Mouse (Mus musculus) neutrophil, adult 5-6 weeks (primary cell): ENCODE results near the gene Akirin1. TPM values are rescaled to one million over a fixed set of nuclear protein-coding genes. Genes with fewer than 3 reads are reported as not detected.

Experiments
- ATAC-seq: fragments of 151-379, 151-347 bp; 2 replicates; pipeline ENCODE4 v1.8.0; 2017; ENCODE audit warnings: mild to moderate bottlenecking, moderate TSS enrichment; ENCODE audit not compliant: insufficient number of reproducible peaks, poor library complexity, low FRiP score, severe bottlenecking; ENCODE audit errors: extremely low read depth
- total RNA-seq: library from RNA; stranded (forward); fragments of 200-1000 nt; gene quantifications from 2 replicates; pipeline ENCODE4 v1.2.3, GENCODE M21; 2017

The Akirin1 gene
- total RNA-seq = 72.3 and 78.8 TPM in 2 replicates

- ATAC-seq = peak; percentile 95
Observed at GRCm38 (mm10) chr4:123750152-123750651, at the start of gene Akirin1. Gene Akirin1, minus strand, starts transcription at chr4:123750345.

DNA sequence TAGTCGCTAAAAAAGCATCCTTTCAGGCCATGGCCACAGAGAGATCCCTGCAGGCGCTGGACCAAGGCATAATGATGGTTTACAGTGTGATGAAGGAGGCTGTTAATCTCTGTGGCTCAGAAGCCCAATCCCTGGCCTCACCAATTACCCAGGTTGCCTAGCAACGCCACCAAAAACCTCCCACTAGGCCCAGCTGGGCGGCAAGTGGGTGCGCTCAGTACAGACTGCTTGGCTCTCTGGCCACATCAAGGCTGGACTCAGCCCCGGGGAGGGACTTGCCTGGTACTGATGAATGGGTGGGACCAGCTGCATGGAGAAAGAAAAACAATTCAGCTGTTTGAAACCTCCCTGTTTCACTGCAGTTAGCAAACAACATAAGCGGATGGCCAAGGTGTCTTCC is 47.7 kb upstream of the Akirin1 start:
- no peak for ATAC-seq

DNA sequence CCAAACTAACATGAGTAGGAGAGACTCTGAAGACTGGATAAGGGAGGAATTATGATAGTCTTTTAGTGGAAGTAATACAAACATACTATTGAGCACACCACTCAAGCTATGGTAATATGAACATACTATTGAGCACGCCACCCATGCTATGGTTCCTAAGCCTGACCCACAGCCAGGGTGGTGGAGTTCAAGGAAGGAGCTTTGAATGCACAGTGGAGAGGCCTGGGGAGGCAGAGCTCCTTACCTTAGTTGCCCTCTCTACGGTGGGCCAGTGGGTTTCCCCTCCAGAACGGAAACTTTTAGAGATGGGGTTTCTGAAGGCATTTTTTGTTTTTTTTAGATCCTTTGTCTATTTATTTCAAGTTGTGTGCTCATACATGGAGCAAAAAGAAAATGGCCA is 47.3 kb upstream of the Akirin1 start:
- no peak for ATAC-seq

DNA sequence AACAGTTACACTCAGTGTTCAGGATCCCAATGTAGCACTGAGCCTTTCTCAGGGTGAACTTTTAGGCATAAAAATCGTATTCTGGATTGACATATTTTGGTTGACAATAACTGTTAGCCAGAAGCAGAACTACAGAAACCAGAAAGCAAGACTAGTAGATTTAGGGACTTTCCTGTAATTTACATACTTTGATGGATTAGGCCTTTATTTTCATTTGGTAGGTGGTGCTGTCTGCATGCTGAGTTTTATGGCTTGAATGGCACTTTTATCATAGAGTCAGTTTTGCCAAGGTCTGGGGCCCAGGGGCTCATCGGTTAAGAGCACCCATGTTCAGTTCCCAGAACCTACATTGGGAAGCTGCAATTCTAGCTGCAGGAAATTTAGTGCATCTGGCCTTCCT is 44.9 kb upstream of the Akirin1 start:
- ATAC-seq = peak; percentile 51; the same call in 1 of the 2 replicates

- ATAC-seq = no peak
Observed at GRCm38 (mm10) chr4:123793136-123793535, 43.0 kb upstream of the Akirin1 start.

GRCm38 (mm10) chr4:123792666-123793065 is 42.5 kb upstream of the Akirin1 start:
- no peak for ATAC-seq

DNA sequence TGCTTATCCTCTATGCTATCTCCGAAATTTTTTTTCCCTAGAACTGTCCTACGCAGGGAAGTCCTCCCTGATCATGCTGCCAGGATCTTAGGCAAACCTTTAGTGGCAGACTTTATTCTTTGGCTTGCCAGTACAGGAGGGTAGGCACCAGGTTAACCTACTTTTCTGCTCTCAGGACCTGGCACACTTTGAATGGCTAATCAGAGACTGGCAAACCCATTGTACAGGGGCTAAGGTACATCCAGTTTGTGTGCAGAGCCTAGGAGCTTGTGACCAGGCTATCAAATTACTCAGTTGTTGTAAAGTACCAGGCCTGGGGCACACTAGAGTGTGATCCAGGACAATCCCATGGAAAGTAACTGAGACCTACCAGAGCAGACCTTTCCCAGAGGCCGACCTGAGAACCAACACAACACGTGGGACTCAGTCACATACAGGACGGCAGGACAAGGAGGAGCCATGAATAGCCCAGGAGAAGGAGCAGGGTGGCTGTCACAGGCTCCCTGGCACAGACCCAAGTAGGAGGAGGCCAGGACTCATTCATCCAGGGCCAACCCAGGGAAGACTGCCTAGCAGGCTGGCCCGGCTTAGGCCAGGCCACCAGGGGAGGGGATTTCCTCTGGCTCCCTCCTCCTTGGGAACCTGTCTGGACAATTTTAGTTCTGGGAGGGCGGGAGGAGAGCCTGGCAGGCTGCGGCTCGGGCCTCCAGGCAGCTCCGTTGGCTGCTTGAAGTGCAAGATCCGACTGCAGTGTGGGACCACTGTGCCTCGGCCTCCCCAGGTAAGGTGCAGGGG is 37.2 kb upstream of the Akirin1 start, which contains the start of gene Rhbdl2:
Gene Rhbdl2, plus strand, starts transcription at position 684 of the 795 bp plus-strand sequence.
- no peak for ATAC-seq

GRCm38 (mm10) chr4:123768234-123768633 is 18.1 kb upstream of the Akirin1 start:
- no peak for ATAC-seq

DNA sequence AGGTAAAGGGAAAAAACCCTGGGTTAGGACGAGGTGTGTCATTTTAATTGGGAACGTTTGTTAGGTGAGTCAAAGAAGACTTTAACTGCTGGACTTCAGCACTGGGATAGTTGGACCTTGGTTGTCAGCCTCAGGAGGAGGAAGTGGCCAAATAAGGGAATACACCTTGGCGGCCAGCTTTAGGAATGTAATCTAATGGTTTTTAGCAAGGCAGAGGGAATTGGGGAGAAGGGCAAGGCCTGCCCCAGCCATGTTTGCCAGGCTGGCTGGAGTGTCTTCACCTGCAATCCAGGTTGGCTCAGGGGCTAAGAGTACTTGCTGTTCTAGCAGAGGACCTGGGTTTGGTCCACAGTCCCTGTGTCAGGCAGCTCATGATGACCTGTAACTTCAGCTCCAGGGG is 17.7 kb upstream of the Akirin1 start:
- no peak for ATAC-seq

- no peak for ATAC-seq
Observed at GRCm38 (mm10) chr4:123765071-123765470, 14.9 kb upstream of the Akirin1 start.

DNA sequence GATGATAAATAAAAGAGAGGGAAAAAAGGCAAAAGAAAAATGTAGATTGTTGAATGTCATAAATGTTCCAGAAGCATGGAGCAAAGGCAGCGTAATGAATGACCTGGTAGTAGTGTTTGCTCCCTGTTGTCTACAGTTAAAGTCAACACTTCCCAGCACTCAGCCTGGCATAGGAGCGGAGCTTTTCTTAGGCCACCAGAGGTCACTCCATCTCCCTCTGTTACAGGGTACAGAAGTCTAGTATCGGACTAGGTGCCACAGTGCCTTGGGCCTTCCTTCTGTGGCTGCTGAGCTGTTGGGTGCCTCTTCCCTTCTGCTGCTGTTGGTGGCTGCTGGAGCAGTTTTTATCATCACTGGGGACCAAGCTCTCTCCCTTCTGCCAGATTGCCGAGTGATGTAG is 8.2 kb upstream of the Akirin1 start:
- 0 out of 2 replicates have a peak, but pooled peaks have one; percentile 33 for ATAC-seq

DNA sequence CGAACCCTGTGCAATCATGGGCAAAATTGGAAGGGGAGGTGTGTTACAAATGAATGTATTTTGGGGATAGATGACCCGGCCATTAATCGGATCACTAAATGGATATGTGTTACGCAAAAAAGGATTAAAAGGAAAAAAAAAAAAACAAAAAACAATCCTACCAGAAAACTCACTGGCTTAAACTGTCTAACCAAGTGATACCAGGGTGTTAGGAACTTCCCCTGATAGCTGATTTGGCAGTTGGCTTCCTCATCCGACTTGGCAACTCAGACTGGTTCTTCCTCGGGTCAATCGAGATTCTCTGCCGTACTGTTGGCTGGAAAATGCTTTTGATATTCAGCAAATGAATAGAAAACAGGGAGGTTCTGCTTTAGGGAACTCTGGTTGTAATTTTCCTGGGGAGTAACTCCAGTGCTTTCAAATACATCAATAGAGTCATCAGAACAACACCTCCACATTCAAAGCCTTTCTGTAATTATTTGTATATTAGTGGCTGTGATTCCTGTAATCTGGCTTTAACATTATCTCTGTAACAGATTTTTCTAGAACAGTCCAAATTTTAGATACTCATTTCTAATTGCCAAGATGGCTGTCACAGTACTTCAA is 665 bp upstream of the Akirin1 start:
- ATAC-seq = no peak

DNA sequence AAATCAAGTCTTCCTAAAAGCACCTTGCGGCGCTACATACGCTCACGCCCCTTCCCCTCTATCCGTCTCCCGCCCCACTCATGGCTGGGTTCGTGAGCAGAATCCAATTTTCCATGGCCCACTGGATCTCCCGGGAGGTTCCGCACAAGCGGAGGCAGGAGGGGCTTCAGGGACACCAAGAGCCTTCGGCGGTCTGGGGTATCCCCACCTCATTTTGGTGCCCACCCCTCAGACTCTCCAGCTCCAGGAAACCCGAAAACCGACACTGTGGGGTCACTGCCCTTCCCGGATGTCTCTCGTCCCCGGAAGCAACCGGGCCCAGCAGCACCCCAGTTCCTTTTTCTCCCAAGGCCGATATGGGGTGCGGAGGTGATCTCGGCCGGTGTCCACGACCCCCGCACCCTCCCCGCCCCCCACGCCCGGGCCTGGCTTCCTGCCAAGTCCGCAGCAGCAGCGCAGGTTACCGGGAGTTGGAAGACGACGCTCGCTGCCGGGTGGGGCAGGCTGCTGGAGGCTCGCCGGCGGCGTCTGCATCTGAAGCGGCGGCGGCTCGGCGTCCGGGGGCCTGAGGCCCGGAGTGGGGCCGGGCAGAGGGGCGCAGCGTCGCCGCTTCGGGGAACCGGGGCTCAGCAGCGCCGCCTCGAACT is 538 bp downstream of the Akirin1 start:
- no peak for ATAC-seq

GRCm38 (mm10) chr4:123748726-123749415 is 1.3 kb downstream of the Akirin1 start:
- no peak for ATAC-seq

DNA sequence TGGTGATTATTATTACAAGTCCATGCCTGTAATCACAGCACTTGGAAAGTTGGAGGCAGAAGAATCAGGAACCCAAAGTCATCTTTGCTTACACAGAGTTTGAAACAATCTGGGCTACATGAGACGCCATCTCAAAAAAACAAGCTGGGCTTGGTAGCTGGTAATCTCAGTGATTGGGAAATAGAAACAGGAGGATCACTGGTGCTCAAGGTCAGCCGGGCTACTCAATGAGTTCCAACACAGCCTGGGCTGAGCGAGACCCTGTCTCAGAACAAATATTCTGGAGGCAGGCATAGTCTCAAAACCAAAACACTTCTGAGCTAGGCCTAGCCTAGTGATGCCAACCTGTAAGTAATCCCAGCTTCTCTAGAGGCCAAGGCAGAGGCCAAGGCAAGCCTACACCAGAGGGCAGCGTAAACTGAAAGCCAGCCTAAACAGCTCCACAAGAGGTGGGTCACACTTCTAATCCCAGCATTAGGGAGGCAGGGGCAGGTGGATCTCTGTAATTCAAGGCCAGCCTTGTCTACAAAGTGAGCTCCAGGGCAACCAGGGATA is 4.8 kb downstream of the Akirin1 start:
- no peak for ATAC-seq

DNA sequence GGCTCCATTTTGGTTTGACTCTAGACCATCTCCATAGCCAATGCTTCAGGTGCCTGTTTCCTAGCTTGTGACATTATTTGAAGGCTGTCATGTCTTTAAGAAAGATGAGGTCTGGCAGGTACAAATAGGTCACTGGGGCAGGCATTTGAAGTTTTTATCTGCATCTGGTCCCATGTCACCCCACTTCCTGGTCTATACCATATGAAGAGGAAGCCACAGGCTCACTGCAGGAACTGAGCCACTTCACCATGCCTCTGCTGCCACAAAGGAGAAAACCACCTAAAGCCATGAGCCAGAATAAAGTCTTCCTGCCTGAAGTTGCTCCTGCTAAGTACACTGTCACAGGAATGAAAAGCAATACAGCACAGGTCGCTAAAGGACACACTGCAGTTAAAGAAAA is 7.3 kb downstream of the Akirin1 start:
- no peak for ATAC-seq

DNA sequence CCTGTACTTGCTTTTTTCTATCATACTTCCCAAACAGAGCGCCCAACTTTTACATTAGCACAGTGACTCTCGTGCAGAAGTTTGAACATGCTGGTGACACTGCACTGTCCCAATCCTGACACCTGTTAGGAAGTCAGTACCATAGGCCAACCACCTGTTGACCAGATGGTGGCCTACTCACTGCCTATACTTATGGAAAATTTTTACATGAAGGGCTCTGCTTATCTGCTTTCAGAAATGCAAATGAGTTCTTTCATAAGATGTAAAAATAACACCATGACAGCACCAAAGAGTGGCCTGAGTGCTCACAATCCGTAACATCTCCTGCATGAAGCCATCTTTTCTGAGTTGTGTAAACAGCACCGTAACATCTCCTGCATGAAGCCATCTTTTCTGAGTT is 11.4 kb downstream of the Akirin1 start:
- ATAC-seq = no peak

DNA sequence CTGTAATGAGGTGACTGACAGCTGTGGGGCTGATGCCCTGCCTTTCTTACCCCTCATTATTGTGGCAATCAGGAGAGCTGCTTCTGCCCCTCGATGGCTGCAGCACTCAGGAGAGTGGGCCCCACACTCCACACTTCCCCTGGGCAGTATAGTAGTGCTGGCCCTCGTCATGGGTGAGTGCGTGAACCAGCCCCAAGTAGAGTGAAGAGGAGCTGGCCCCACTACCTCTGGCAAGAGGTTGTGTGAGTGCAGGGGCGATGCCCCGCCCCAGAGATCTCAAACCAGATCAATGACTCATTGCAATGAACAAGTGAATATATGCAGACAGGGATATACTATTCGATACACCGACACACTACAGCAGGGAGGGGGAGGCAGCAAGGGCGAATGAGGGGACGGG is 16.6 kb downstream of the Akirin1 start:
- ATAC-seq = no peak

- ATAC-seq = no peak
Observed at GRCm38 (mm10) chr4:123732921-123733320, 17.2 kb downstream of the Akirin1 start.
